ENCODE assay signal across 8 mouse cellular contexts in the genomic region with DNA sequence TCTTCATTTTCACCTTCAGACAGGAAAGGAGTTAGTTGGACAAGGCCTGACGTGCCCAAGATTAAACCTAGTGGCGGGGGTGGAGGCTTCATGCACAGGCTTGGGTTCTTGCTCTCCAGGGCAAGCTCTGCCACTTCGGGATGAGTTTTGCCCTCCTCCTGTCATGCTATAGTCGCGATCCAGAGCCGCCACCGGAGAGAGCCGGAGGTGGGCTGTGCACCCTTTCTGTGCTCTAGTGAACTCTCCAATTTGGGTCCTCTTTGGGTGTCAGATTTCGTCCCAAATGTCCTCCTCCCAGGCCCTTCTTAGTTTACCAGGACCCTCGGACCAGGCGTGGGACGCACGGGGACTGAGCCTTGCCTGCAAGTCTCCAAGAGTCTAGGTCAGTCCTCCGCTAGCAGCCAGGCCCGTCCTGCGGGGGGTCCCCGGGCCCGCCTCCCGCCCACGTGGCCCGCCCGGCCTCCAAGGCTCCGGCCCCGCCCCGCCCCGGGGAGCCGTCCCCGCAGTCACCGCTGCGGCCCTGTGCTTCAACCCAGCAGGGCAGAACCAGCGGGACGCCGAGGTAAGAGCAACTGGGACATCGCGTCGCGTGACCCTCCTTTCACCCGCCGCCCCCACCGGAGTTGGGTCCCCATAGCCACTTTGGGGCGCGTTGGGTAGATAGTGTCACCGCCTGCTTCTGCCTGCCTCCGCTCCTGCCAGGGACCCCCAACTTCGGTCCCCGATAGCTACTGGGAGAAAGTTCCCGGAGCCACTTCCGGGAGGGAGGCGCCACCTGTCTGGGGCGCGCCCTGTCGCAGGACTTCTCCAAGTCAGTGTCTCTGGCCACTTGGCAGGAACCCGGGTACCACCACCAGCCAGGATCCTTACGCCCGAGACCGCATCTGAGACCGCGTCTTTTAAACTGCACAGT. TPM values are rescaled to one million over a fixed set of nuclear protein-coding genes. Genes with fewer than 3 reads are reported as not detected.
A peak's percentile ranks its signal among the peaks of the same experiment; 100 is the strongest.
DNase-seq lines count a peak whose midpoint lies in the region; ATAC-seq and TF ChIP-seq lines count a peak whose summit lies in the region.

A gene (plus strand): TSS at position 538 of the 913 bp plus-strand sequence.

- H3K9ac ChIP-seq in lung, postnatal 0 days (replicated peaks; ENCODE audit: low read depth) = peak within 1 kb of the TSS; percentile 55

- H3K27me3 ChIP-seq in forebrain, embryonic 10.5 days (ENCODE audit: poor library complexity, severe bottlenecking) = peaks cover 58% of the 10 kb centered on the region
- H3K27me3 ChIP-seq in lung, postnatal 0 days (replicated peaks; ENCODE audit: insufficient read depth, low read length) = 0 out of 2 replicates have a peak, but pooled peaks cover 4% of the 10 kb centered on the region

- under 1% methylated on average over 58 of the region's 58 CpGs for WGBS in forebrain, embryonic 10.5 days
- 1% methylated on average over 55 of the region's 58 CpGs for WGBS in lung, postnatal 0 days

- peak; percentile 27 for DNase-seq in 3T3-L1 (ENCODE audit: low read depth, low spot score)
- DNase-seq in forebrain, embryonic 10.5 days (ENCODE audit: extremely low spot score, low spot score) = peak; percentile 47
- peak; percentile 83 to 84 for DNase-seq in heart, postnatal 14 days
- peak; percentile 79 to 86 for DNase-seq in kidney, postnatal 4 days
- DNase-seq in lung, postnatal 0 days (ENCODE audit: low spot score) = peak; percentile 71
- peak; percentile 68 for DNase-seq in ovary, adult 18-20 months (ENCODE audit: low spot score)
- no peak for DNase-seq in frontal cortex, postnatal 10 days (ENCODE audit: low spot score in 2 of 2)

- H3K4me1 ChIP-seq in forebrain, embryonic 10.5 days = peaks cover 16% of the 10 kb centered on the region
- peaks cover 2% of the 10 kb centered on the region; the same call in 1 of the 2 replicates for H3K4me1 ChIP-seq in lung, postnatal 0 days (ENCODE audit: insufficient read depth, low read depth, low read length)

- intact Hi-C loops in heart, postnatal 14 days (cut with DNase I) = loop anchor here (2.0 to 10.0 kb wide), 3 partner anchors 32 to 298 kb away; no protein-coding TSS in a partner anchor

- no peaks in the 10 kb centered on the region for H3K36me3 ChIP-seq in forebrain, embryonic 10.5 days (replicated peaks)
- H3K36me3 ChIP-seq in lung, postnatal 0 days (ENCODE audit: insufficient read depth, low read length) = no peaks in the 10 kb centered on the region

- H3K27ac ChIP-seq in forebrain, embryonic 10.5 days = peak within 1 kb of the TSS; percentile 77
- H3K27ac ChIP-seq in lung, postnatal 0 days (ENCODE audit: low read length) = no peak within 1 kb of the TSS

- H3K9me3 ChIP-seq in forebrain, embryonic 10.5 days = no peaks in the 10 kb centered on the region
- no peaks in the 10 kb centered on the region for H3K9me3 ChIP-seq in lung, postnatal 0 days (ENCODE audit: low read length)

- H3K4me3 ChIP-seq in forebrain, embryonic 10.5 days = peak within 1 kb of the TSS; percentile 75
- peak within 1 kb of the TSS; percentile 57 for H3K4me3 ChIP-seq in lung, postnatal 0 days (ENCODE audit: low read depth, low read length)

- no peak for TF ChIP-seq EP300 in lung, postnatal 0 days (IDR thresholded peaks at IDR 0.05)

- 0 out of 2 replicates have a peak, but pooled peaks have one; percentile 3 for TF ChIP-seq CTCF in lung, postnatal 0 days (IDR thresholded peaks at IDR 0.05)

- H3K4me2 ChIP-seq in lung, postnatal 0 days (replicated peaks; ENCODE audit: low read depth, low read length) = peak within 1 kb of the TSS; percentile 92

- no peak for ATAC-seq in activated CD4-positive, CD25-positive, alpha-beta regulatory T cell, adult 4 months
- peak; percentile 94 for ATAC-seq in lung, postnatal 0 days

RNA-seq across cellular contexts. Expression of the gene that starts here (rescaled TPM):
- polyA plus RNA-seq in activated CD4-positive, CD25-positive, alpha-beta regulatory T cell, adult 4 months (2017; shearing (Covaris generic)) = 100 to 1,000 TPM; 120 to 133 TPM
- polyA plus RNA-seq in forebrain, embryonic 10.5 days (2016; fragmentation: Nextera tagmentation; extraction: Ambion mirVana) = 1.6 and 2.4 TPM in 2 replicates
- total RNA-seq in heart, postnatal 14 days (2021) = 10 to 100 TPM; 30.6 to 32.1 TPM
- 37.3 and 44.8 TPM in 2 replicates for polyA plus RNA-seq in lung, postnatal 0 days (2015; fragmentation: Nextera tagmentation; extraction: Ambion mirVana)

Comparison
In these comparisons a context has a peak if more than half of its experiments do, and no peak if none do; other contexts are left out.
1. RNA of the gene that starts here (polyA plus RNA-seq): 120 to 133 TPM in activated CD4-positive, CD25-positive, alpha-beta regulatory T cell, adult 4 months and 37.3 to 44.8 TPM in lung, postnatal 0 days; 1.6 to 2.4 TPM in forebrain, embryonic 10.5 days; every median in the first group is over 10 times any median in the second.
2. DNase-seq: peak in 3T3-L1 (single experiment), forebrain, embryonic 10.5 days (single experiment), heart, postnatal 14 days (2 of 2), kidney, postnatal 4 days (2 of 2), lung, postnatal 0 days (single experiment) and ovary, adult 18-20 months (single experiment); none in frontal cortex, postnatal 10 days (0 of 2).